Mouse (Mus musculus): Measurements from ENCODE around the gene Dnah2. TPM values are rescaled to one million over a fixed set of nuclear protein-coding genes. Genes with fewer than 3 reads are reported as not detected.

Dnah2 gene
- polyA plus RNA-seq, 1 experiment from 2014 or later = 4.8 TPM

GRCm38 (mm10) chr11:69419813-69420553 lies 128.9 kb downstream of the Dnah2 start:
- peaks cover 31% of the 10 kb centered on the region for H3K4me1 ChIP-seq (ENCODE audit: control insufficient read depth, insufficient read depth, low read length)
- DNase-seq = peak; percentile 49
- H3K9me3 ChIP-seq (ENCODE audit: control insufficient read depth, low read length) = no peaks in the 10 kb centered on the region
- no peak for ATAC-seq (ENCODE audit: low FRiP score, low TSS enrichment)
- peak overlapping the region; percentile 62 for H3K4me3 ChIP-seq (replicated peaks; ENCODE audit: low read depth, low read length)
- H3K36me3 ChIP-seq (ENCODE audit: control insufficient read depth, insufficient read depth, low read length) = no peaks in the 10 kb centered on the region
- H3K9ac ChIP-seq (replicated peaks; ENCODE audit: low read length) = peak overlapping the region; percentile 34; the same call in 1 of the 2 replicates
- peak overlapping the region; percentile 100 for H3K27ac ChIP-seq (replicated peaks; ENCODE audit: low read depth, low read length)
- peaks cover 23% of the 10 kb centered on the region for H3K27me3 ChIP-seq (ENCODE audit: control insufficient read depth, insufficient read depth, low read length)
- H3K4me2 ChIP-seq (ENCODE audit: low read length) = peak overlapping the region; percentile 99
- WGBS = under 1% methylated on average over 31 of the region's 31 CpGs

- peak; percentile 66 for DNase-seq
- H3K4me3 ChIP-seq (replicated peaks; ENCODE audit: low read depth, low read length) = peak overlapping the region; percentile 62
- no peak for ATAC-seq (ENCODE audit: low FRiP score, low TSS enrichment)
- H3K36me3 ChIP-seq (ENCODE audit: control insufficient read depth, insufficient read depth, low read length) = no peaks in the 10 kb centered on the region
- peak overlapping the region; percentile 100 for H3K27ac ChIP-seq (replicated peaks; ENCODE audit: low read depth, low read length)
- peak overlapping the region; percentile 99 for H3K4me2 ChIP-seq (ENCODE audit: low read length)
- H3K9me3 ChIP-seq (ENCODE audit: control insufficient read depth, low read length) = no peaks in the 10 kb centered on the region
- peak overlapping the region; percentile 34; the same call in 1 of the 2 replicates for H3K9ac ChIP-seq (replicated peaks; ENCODE audit: low read length)
- H3K4me1 ChIP-seq (ENCODE audit: control insufficient read depth, insufficient read depth, low read length) = peaks cover 36% of the 10 kb centered on the region
- H3K27me3 ChIP-seq (ENCODE audit: control insufficient read depth, insufficient read depth, low read length) = peaks cover 23% of the 10 kb centered on the region
- under 1% methylated on average over 19 of the region's 19 CpGs for WGBS
These were observed 129.5 kb downstream of the Dnah2 start for GRCm38 (mm10) chr11:69419443-69419812.

GRCm38 (mm10) chr11:69418481-69419442 lies 130.1 kb downstream of the Dnah2 start:
- Histone ChIP-seq H3K4me2 (ENCODE audit: low read length) (peak overlapping the region; percentile 99), H3K27me3 (ENCODE audit: control insufficient read depth, insufficient read depth, low read length) (peaks cover 23% of the 10 kb centered on the region), H3K27ac (replicated peaks; ENCODE audit: low read depth, low read length) (peak overlapping the region; percentile 100), H3K9ac (replicated peaks; ENCODE audit: low read length) (peak overlapping the region; percentile 59), H3K36me3 (ENCODE audit: control insufficient read depth, insufficient read depth, low read length) (no peaks in the 10 kb centered on the region), H3K9me3 (ENCODE audit: control insufficient read depth, low read length) (no peaks in the 10 kb centered on the region), H3K4me3 (replicated peaks; ENCODE audit: low read depth, low read length) (peak overlapping the region; percentile 62), H3K4me1 (ENCODE audit: control insufficient read depth, insufficient read depth, low read length) (peaks cover 43% of the 10 kb centered on the region)
- under 1% methylated on average over 45 of the region's 45 CpGs for WGBS
- DNase-seq (peak; percentile 98), ATAC-seq (ENCODE audit: low FRiP score, low TSS enrichment) (peak; percentile 89)

- Histone ChIP-seq H3K4me3 (replicated peaks; ENCODE audit: low read depth, low read length) (peak overlapping the region; percentile 62), H3K4me2 (ENCODE audit: low read length) (peak overlapping the region; percentile 99), H3K9me3 (ENCODE audit: control insufficient read depth, low read length) (no peaks in the 10 kb centered on the region), H3K9ac (replicated peaks; ENCODE audit: low read length) (peak overlapping the region; percentile 59), H3K4me1 (ENCODE audit: control insufficient read depth, insufficient read depth, low read length) (peaks cover 53% of the 10 kb centered on the region), H3K36me3 (ENCODE audit: control insufficient read depth, insufficient read depth, low read length) (peaks cover 5% of the 10 kb centered on the region), H3K27me3 (ENCODE audit: control insufficient read depth, insufficient read depth, low read length) (peaks cover 19% of the 10 kb centered on the region), H3K27ac (replicated peaks; ENCODE audit: low read depth, low read length) (peak overlapping the region; percentile 100)
- WGBS = under 1% methylated on average over 39 of the region's 39 CpGs
- DNase-seq (peak; percentile 95), ATAC-seq (ENCODE audit: low FRiP score, low TSS enrichment) (peak; percentile 53)
These were observed 131.2 kb downstream of the Dnah2 start for GRCm38 (mm10) chr11:69417449-69418384.

GRCm38 (mm10) chr11:69416921-69417448 lies 131.9 kb downstream of the Dnah2 start:
- peaks cover 11% of the 10 kb centered on the region for H3K36me3 ChIP-seq (ENCODE audit: control insufficient read depth, insufficient read depth, low read length)
- peaks cover 60% of the 10 kb centered on the region for H3K4me1 ChIP-seq (ENCODE audit: control insufficient read depth, insufficient read depth, low read length)
- peak overlapping the region; percentile 100 for H3K27ac ChIP-seq (replicated peaks; ENCODE audit: low read depth, low read length)
- H3K9me3 ChIP-seq (ENCODE audit: control insufficient read depth, low read length) = no peaks in the 10 kb centered on the region
- ATAC-seq (ENCODE audit: low FRiP score, low TSS enrichment) (no peak), DNase-seq (no peak)
- H3K4me2 ChIP-seq (ENCODE audit: low read length) = peak overlapping the region; percentile 99
- H3K27me3 ChIP-seq (ENCODE audit: control insufficient read depth, insufficient read depth, low read length) = peaks cover 12% of the 10 kb centered on the region
- peak overlapping the region; percentile 53; the same call in 1 of the 2 replicates for H3K9ac ChIP-seq (replicated peaks; ENCODE audit: low read length)
- 3% methylated on average over 8 of the region's 8 CpGs for WGBS
- peak overlapping the region; percentile 62 for H3K4me3 ChIP-seq (replicated peaks; ENCODE audit: low read depth, low read length)

GRCm38 (mm10) chr11:69416509-69416908 lies 132.4 kb downstream of the Dnah2 start:
- Histone ChIP-seq H3K36me3 (ENCODE audit: control insufficient read depth, insufficient read depth, low read length) (peaks cover 16% of the 10 kb centered on the region), H3K9ac (replicated peaks; ENCODE audit: low read length) (peak overlapping the region; percentile 53), H3K4me3 (replicated peaks; ENCODE audit: low read depth, low read length) (peak overlapping the region; percentile 62), H3K9me3 (ENCODE audit: control insufficient read depth, low read length) (no peaks in the 10 kb centered on the region), H3K27me3 (ENCODE audit: control insufficient read depth, insufficient read depth, low read length) (peaks cover 7% of the 10 kb centered on the region), H3K4me1 (ENCODE audit: control insufficient read depth, insufficient read depth, low read length) (peaks cover 65% of the 10 kb centered on the region), H3K4me2 (ENCODE audit: low read length) (peak overlapping the region; percentile 99), H3K27ac (replicated peaks; ENCODE audit: low read depth, low read length) (peak overlapping the region; percentile 100)
- WGBS = under 1% methylated on average over 4 of the region's 4 CpGs
- DNase-seq = peak; percentile 33
- ATAC-seq (ENCODE audit: low FRiP score, low TSS enrichment) = no peak

- Histone ChIP-seq H3K4me1 (ENCODE audit: control insufficient read depth, insufficient read depth, low read length) (peaks cover 65% of the 10 kb centered on the region), H3K9ac (replicated peaks; ENCODE audit: low read length) (peak overlapping the region; percentile 92), H3K36me3 (ENCODE audit: control insufficient read depth, insufficient read depth, low read length) (peaks cover 16% of the 10 kb centered on the region), H3K4me2 (ENCODE audit: low read length) (peak overlapping the region; percentile 99), H3K9me3 (ENCODE audit: control insufficient read depth, low read length) (no peaks in the 10 kb centered on the region), H3K27me3 (ENCODE audit: control insufficient read depth, insufficient read depth, low read length) (peaks cover under 1% of the 10 kb centered on the region), H3K4me3 (replicated peaks; ENCODE audit: low read depth, low read length) (peak overlapping the region; percentile 62), H3K27ac (replicated peaks; ENCODE audit: low read depth, low read length) (peak overlapping the region; percentile 100)
- DNase-seq (peak; percentile 87), ATAC-seq (ENCODE audit: low FRiP score, low TSS enrichment) (peak; percentile 31; the same call in 1 of the 2 replicates)
- under 1% methylated on average over 23 of the region's 25 CpGs for WGBS
These were observed 133.1 kb downstream of the Dnah2 start for GRCm38 (mm10) chr11:69415668-69416451.

All from midbrain, embryonic 14.5 days (tissue).